Comparison of ENCODE assay signal across 7 mouse cellular contexts in genomic region chr3:95216655-95217254, GRCm38 (mm10). TPM values are rescaled to one million over a fixed set of nuclear protein-coding genes. Genes with fewer than 3 reads are reported as not detected.
DNase-seq lines count a peak whose midpoint lies in the region; ATAC-seq and TF ChIP-seq lines count a peak whose summit lies in the region.

No protein-coding gene starts in this region.

- TF ChIP-seq POLR2A in small intestine, adult 2 months (IDR thresholded peaks at IDR 0.05; ENCODE audit: low read depth, low read length): no peak

- H3K27ac ChIP-seq in lung, embryonic 14.5 days (ENCODE audit: low read depth): peak overlapping the region; percentile 100
- H3K27ac ChIP-seq in limb, embryonic 13.5 days: peak overlapping the region; percentile 100
- H3K27ac ChIP-seq in small intestine, adult 2 months (ENCODE audit: insufficient read depth, low read depth, low read length): peak overlapping the region; percentile 51; the same call in 1 of the 2 replicates

- peak overlapping the region; percentile 66 for H3K4me2 ChIP-seq in lung, embryonic 14.5 days
- peak overlapping the region; percentile 71 for H3K4me2 ChIP-seq in limb, embryonic 13.5 days (replicated peaks)

- peaks cover 6% of the 10 kb centered on the region; the same call in 1 of the 2 replicates for H3K4me1 ChIP-seq in lung, embryonic 14.5 days (ENCODE audit: insufficient read depth)
- H3K4me1 ChIP-seq in erythroblast, embryonic 14.5 days (ENCODE audit: control insufficient read depth): peaks cover 39% of the 10 kb centered on the region
- peaks cover 13% of the 10 kb centered on the region for H3K4me1 ChIP-seq in limb, embryonic 13.5 days
- no peaks in the 10 kb centered on the region; the same call in 1 of the 2 replicates for H3K4me1 ChIP-seq in small intestine, adult 2 months (ENCODE audit: control insufficient read depth, insufficient read depth, insufficient read length, low read length)

- H3K9ac ChIP-seq in lung, embryonic 14.5 days: peak overlapping the region; percentile 95
- peak overlapping the region; percentile 92 for H3K9ac ChIP-seq in limb, embryonic 13.5 days

- no peak for TF ChIP-seq CTCF in lung, embryonic 14.5 days (IDR thresholded peaks at IDR 0.05; ENCODE audit: low read depth)
- TF ChIP-seq CTCF in small intestine, adult 2 months (IDR thresholded peaks at IDR 0.05; ENCODE audit: extremely low read depth, insufficient read length, insufficient replicate concordance, low read depth, low read length): no peak

- no peak; the same call in 1 of the 2 replicates for ATAC-seq in lung, embryonic 14.5 days (ENCODE audit: insufficient read depth)
- ATAC-seq in limb, embryonic 13.5 days (ENCODE audit: low FRiP score, low read depth): peak; percentile 43; the same call in 1 of the 2 replicates

- H3K27me3 ChIP-seq in lung, embryonic 14.5 days (ENCODE audit: insufficient read depth, low read length): no peaks in the 10 kb centered on the region
- no peaks in the 10 kb centered on the region for H3K27me3 ChIP-seq in erythroblast, embryonic 14.5 days (ENCODE audit: control insufficient read depth)
- H3K27me3 ChIP-seq in limb, embryonic 13.5 days: no peaks in the 10 kb centered on the region
- H3K27me3 ChIP-seq in small intestine, adult 2 months (ENCODE audit: control insufficient read depth, insufficient read depth, low read length): no peaks in the 10 kb centered on the region

- H3K9me3 ChIP-seq in lung, embryonic 14.5 days (ENCODE audit: low read depth, low read length): no peaks in the 10 kb centered on the region
- no peaks in the 10 kb centered on the region for H3K9me3 ChIP-seq in erythroblast, embryonic 14.5 days (ENCODE audit: control insufficient read depth, low read length)
- no peaks in the 10 kb centered on the region for H3K9me3 ChIP-seq in limb, embryonic 13.5 days

- peak overlapping the region; percentile 75 for H3K4me3 ChIP-seq in lung, embryonic 14.5 days (ENCODE audit: low read depth, low read length)
- peak overlapping the region; percentile 68 for H3K4me3 ChIP-seq in erythroblast, embryonic 14.5 days (replicated peaks)
- peak overlapping the region; percentile 70 for H3K4me3 ChIP-seq in limb, embryonic 13.5 days
- H3K4me3 ChIP-seq in small intestine, adult 2 months (ENCODE audit: low read depth, low read length): peak overlapping the region; percentile 94

- DNase-seq in lung, embryonic 14.5 days: no peak
- no peak for DNase-seq in lung, postnatal 25 days (ENCODE audit: low spot score)
- no peak for DNase-seq in embryo, embryonic 10.5 days (ENCODE audit: low spot score)
- DNase-seq in c-Kit-positive CD71-positive TER-119-positive erythroid progenitor cells, embryonic 14.5 days (ENCODE audit: low spot score): no peak

- 9% methylated on average over 4 of the region's 4 CpGs for WGBS in lung, embryonic 14.5 days
- WGBS in limb, embryonic 13.5 days: 12% methylated on average over 4 of the region's 4 CpGs
- 3% methylated on average over 4 of the region's 4 CpGs for WGBS in small intestine, adult 2 months

- H3K36me3 ChIP-seq in lung, embryonic 14.5 days (ENCODE audit: insufficient read depth): peaks cover 46% of the 10 kb centered on the region
- H3K36me3 ChIP-seq in erythroblast, embryonic 14.5 days (ENCODE audit: control insufficient read depth): peaks cover 56% of the 10 kb centered on the region
- peaks cover 49% of the 10 kb centered on the region for H3K36me3 ChIP-seq in limb, embryonic 13.5 days
- peaks cover 15% of the 10 kb centered on the region for H3K36me3 ChIP-seq in small intestine, adult 2 months (ENCODE audit: control insufficient read depth, insufficient read depth, low read length)

RNA-seq across cellular contexts. Expression of gene Gabpb2, which starts 1.0 kb away (rescaled TPM):
- polyA plus RNA-seq in lung, embryonic 14.5 days (2014; fragmentation: Nextera tagmentation; extraction: Ambion mirVana): 13.4 and 14.4 TPM in 2 replicates
- polyA plus RNA-seq in erythroblast, embryonic 14.5 days (2012): 0.29 and 0.30 TPM in 2 replicates
- 11.5 and 12.5 TPM in 2 replicates for polyA plus RNA-seq in limb, embryonic 13.5 days (2015; fragmentation: Nextera tagmentation; extraction: Ambion mirVana)
- 2.9 and 7.4 TPM in 2 replicates for polyA plus RNA-seq in small intestine, adult 2 months (2012; rRNA removed)

RNA-seq across cellular contexts. Expression of gene Cdc42se1, which starts 11.8 kb away (rescaled TPM):
- polyA plus RNA-seq in lung, embryonic 14.5 days (2014; fragmentation: Nextera tagmentation; extraction: Ambion mirVana): 127 and 131 TPM in 2 replicates
- polyA plus RNA-seq in erythroblast, embryonic 14.5 days (2012): 6.8 and 8.0 TPM in 2 replicates
- polyA plus RNA-seq in limb, embryonic 13.5 days (2015; fragmentation: Nextera tagmentation; extraction: Ambion mirVana): 77.1 and 82.7 TPM in 2 replicates
- polyA plus RNA-seq in small intestine, adult 2 months (2012; rRNA removed): 26.1 and 41.6 TPM in 2 replicates

RNA-seq across cellular contexts. Expression of gene Mllt11, which starts 15.2 kb away (rescaled TPM):
- polyA plus RNA-seq in lung, embryonic 14.5 days (2014; fragmentation: Nextera tagmentation; extraction: Ambion mirVana): 15.1 and 16.1 TPM in 2 replicates
- polyA plus RNA-seq in erythroblast, embryonic 14.5 days (2012): 0.09 TPM in 2 replicates
- 15.1 and 17.1 TPM in 2 replicates for polyA plus RNA-seq in limb, embryonic 13.5 days (2015; fragmentation: Nextera tagmentation; extraction: Ambion mirVana)
- 13.1 and 14.0 TPM in 2 replicates for polyA plus RNA-seq in small intestine, adult 2 months (2012; rRNA removed)

RNA-seq across cellular contexts. Expression of gene Gm128, which starts 24.6 kb away (rescaled TPM):
- 0.39 and 0.67 TPM in 2 replicates for polyA plus RNA-seq in lung, embryonic 14.5 days (2014; fragmentation: Nextera tagmentation; extraction: Ambion mirVana)
- polyA plus RNA-seq in erythroblast, embryonic 14.5 days (2012): not detected in 2 replicates
- polyA plus RNA-seq in limb, embryonic 13.5 days (2015; fragmentation: Nextera tagmentation; extraction: Ambion mirVana): 0.73 and 0.88 TPM in 2 replicates
- 0.13 and 0.18 TPM in 2 replicates for polyA plus RNA-seq in small intestine, adult 2 months (2012; rRNA removed)

RNA-seq across cellular contexts. Expression of gene Bnipl, which starts 34.2 kb away (rescaled TPM):
- 5.0 and 6.1 TPM in 2 replicates for polyA plus RNA-seq in lung, embryonic 14.5 days (2014; fragmentation: Nextera tagmentation; extraction: Ambion mirVana)
- polyA plus RNA-seq in erythroblast, embryonic 14.5 days (2012): not detected in 2 replicates
- polyA plus RNA-seq in limb, embryonic 13.5 days (2015; fragmentation: Nextera tagmentation; extraction: Ambion mirVana): 2.2 and 2.5 TPM in 2 replicates
- 0.16 and 0.58 TPM in 2 replicates for polyA plus RNA-seq in small intestine, adult 2 months (2012; rRNA removed)

Comparison
In these comparisons a context has a peak if more than half of its experiments do, and no peak if none do; other contexts are left out.
1. RNA of gene Mllt11, which starts 15.2 kb away (polyA plus RNA-seq): 15.1 to 17.1 TPM in limb, embryonic 13.5 days, 15.1 to 16.1 TPM in lung, embryonic 14.5 days and 13.1 to 14.0 TPM in small intestine, adult 2 months; 0.09 TPM in erythroblast, embryonic 14.5 days; every median in the first group is over 10 times any median in the second.
2. Peak in every context shown above with its lines, with median percentiles within 50 percentile points of each other: H3K27ac ChIP-seq and H3K4me3 ChIP-seq.